Mouse (Mus musculus) heart, adult 2 months (tissue): ENCODE measurements around the gene Asic2.

Experiments used
- CTCF ChIP-seq: fragments of 200-600 bp; IDR thresholded peaks from 2 replicates; pipeline ENCODE4 v1.8.1; 2022; ENCODE audit warnings: antibody characterized with exemption, mild to moderate bottlenecking, moderate library complexity
- EP300 ChIP-seq: fragments of 200-500 bp; IDR thresholded peaks from 2 replicates; pipeline ENCODE4 v1.6.1; 2011; ENCODE audit warnings: low read depth, low read length, control low read depth; ENCODE audit not compliant: insufficient read depth
- POLR2A ChIP-seq: fragments of 200-500 bp; IDR thresholded peaks from 2 replicates; pipeline ENCODE4 v1.6.1; 2011; ENCODE audit warnings: mild to moderate bottlenecking, low read depth, low read length, control low read depth; ENCODE audit not compliant: insufficient read depth

GRCm38 (mm10) chr11:81714801-81715200, 253.5 kb downstream of the Asic2 start:
- TF ChIP-seq CTCF (no peak), EP300 (no peak), POLR2A (no peak)
